Mouse (Mus musculus) megakaryocyte, embryonic 14.5 days (primary cell): ENCODE results near the gene Csrnp3.

Experiments used
- FLI1 ChIP-seq: IDR thresholded peaks from 2 replicates; pipeline ENCODE4 v1.6.1; 2012; ENCODE audit warnings: low read length, inconsistent platforms, mixed read lengths
- GATA1 ChIP-seq: IDR thresholded peaks from 3 replicates; pipeline ENCODE4 v1.6.1; 2012; ENCODE audit warnings: mixed read lengths, low read length, inconsistent platforms, borderline replicate concordance

GRCm38 (mm10) chr2:65920651-65921412 is 75.3 kb downstream of the Csrnp3 start:
- TF ChIP-seq GATA1 (no peak), FLI1 (no peak)
